Mouse (Mus musculus) embryo, embryonic 9.5 days (tissue): ENCODE data around the gene Shroom3.
A peak's percentile ranks its signal among the peaks of the same experiment; 100 is the strongest.

Experiments used
- DNase-seq: peaks from one replicate; pipeline ENCODE4 v3.0.0-alpha.2; 2017; ENCODE audit errors: extremely low spot score

The Shroom3 gene

GRCm38 (mm10) chr5:92698131-92698836 lies 15.0 kb downstream of the Shroom3 start:
- peak; percentile 71 for DNase-seq

GRCm38 (mm10) chr5:92698837-92699529 lies 15.7 kb downstream of the Shroom3 start:
- peak; percentile 55 for DNase-seq

GRCm38 (mm10) chr5:92701750-92702149 lies 18.5 kb downstream of the Shroom3 start:
- no peak for DNase-seq

DNA sequence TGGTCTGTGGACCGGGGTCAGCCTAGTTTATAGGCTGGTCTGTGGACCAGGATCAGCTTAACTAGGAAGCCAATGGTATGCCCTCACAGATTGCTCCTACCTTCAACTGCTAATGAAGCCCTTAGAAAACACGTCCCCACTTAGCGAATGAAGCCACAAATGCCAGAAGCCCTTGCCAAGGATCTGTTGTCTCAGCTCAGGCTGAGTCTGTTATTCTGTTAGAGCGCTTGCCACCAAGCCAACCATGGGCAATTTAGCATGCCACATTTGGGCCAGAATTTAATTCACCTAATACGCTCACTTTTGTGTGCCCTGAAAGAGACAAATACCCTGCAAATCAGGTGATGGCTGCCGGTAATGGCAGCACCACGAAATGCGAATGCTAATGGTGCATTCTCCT lies 20.4 kb downstream of the Shroom3 start:
- no peak for DNase-seq

DNA sequence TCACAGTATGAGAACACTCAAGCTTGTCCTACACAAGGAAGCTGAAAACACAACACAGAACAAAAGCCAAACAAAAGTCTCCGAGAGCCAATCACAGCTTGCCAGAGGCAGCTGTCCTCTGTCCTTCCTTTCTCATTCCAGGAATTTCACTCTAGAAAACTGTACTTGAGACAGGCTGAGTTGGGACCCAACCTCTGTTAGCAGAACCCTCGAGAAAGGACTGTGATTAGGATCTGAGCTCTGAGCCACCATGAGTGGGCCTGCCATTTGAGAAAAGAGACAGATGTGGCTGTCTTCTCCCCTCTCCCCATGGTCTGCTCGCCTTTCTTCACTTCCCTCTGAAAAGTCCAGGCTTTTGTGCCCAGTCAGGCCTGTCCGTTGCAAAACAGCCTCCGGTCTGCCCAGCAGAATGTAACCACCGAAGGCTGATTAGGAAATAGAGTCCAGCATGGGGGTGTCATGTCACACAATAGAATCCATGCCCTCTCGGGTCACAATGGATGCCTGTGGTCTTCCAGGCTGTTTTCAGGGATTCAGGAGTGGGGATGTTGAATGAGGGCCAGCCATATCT lies 24.8 kb downstream of the Shroom3 start:
- no peak for DNase-seq

DNA sequence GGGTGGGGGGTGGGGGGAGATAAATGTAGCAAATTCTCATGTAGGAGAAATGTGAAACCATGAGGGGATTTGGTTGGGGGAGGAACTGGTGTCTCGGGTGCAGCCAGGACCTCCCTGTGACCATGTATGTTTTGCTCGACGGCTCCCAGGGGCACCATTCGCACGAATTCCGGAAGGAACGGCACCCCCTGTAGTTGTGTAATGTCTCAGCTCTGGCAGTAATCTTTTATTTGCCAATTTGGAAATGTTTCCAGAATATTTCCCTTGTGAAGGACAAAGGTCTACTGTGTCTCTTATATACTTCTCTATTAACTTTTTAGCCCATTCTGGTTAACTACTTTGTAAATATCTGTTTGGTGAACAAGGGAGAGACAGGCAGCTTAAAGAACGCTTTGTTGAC lies 27.5 kb downstream of the Shroom3 start:
- no peak for DNase-seq

GRCm38 (mm10) chr5:92711666-92712290 lies 28.5 kb downstream of the Shroom3 start:
- no peak for DNase-seq

DNA sequence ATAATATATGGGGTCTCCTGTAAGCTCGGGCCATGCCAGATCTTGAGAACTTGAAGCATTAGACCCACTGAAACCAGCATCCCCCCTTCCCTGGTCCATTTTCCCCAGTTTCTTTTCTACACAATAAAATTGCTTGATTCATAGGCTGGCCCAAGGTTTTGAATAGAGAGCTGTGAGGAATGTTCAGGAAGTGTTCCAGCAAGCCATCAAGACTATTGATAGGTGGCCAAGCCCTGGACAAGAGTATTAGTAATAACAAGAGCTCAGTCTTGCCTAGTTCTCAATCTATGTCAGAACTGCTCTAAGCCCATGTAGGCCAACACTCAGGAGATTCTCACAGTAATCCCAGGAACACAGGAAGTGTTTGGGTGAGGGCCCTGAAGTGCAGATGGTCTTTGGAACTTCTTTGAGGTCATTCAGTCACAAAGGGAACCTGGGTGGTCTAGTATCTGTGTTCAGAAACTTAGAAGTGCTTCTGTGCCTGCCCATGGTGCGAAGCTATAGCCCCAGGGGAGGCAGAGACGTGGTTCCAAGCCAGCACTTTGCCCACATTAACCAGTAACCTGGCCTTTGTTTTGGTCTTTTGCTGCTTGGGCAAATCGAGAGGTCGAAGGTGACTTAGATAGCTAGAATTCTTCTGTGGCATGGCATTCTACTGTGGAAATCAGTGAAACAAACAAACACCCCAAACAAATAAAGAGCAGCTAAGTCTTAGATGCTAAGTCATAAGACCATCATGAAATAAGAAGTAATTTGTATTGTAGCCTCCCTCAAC lies 29.6 kb downstream of the Shroom3 start:
- no peak for DNase-seq

DNA sequence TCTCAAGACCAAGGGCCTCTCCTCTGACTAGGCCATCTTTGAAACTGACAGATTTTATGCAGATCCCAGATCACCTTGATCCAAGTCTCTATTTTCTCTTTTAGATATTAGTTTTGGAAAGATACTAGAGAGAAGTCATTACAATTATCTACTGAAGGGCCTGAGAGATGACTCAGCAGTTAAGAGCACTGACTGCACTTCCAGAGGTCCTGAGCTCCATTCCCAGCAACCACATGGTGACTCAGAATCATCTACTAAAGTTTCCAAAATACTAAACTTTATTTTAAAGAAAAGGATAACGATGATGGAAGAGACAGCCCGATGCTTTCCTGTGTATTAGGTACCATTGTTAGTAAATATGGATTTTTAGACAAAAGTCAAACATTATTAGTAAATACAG lies 31.7 kb downstream of the Shroom3 start:
- no peak for DNase-seq

GRCm38 (mm10) chr5:92715319-92715718 lies 32.1 kb downstream of the Shroom3 start:
- no peak for DNase-seq

- no peak for DNase-seq
These were observed 32.7 kb downstream of the Shroom3 start for GRCm38 (mm10) chr5:92715890-92716289.

DNA sequence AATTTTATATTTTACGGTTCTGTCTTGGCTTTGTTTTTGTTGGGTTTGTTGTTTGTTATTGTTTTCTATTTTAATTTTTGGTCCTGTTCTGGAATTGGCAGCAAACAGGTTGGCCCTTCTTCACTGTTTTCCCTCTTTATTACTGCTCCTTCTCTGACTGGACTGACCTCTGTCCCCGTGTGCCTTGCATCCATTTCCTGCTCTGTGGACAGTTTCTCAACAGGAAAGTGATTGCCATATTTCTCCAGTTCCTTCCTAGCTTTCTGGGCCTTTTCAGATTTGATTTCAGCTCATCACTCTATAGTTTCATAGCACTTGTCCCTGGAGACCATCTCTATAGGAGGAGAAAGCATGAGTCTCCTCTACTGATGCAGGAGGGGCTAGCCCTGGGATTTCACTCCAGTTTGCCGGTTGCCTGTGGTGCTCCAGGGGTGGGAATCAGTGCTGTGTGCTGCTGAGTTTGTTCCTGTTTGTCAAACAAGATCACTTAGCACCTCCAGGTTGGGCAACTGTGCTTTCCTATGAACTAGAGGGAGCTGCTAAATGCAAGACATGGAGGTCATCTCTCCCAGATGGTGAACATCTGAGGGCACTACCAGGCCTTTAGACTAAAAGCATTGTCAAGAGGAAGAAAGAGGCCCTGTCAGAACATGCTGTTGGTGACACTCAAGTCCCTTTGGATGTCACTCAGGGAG lies 34.6 kb downstream of the Shroom3 start:
- DNase-seq: no peak

DNA sequence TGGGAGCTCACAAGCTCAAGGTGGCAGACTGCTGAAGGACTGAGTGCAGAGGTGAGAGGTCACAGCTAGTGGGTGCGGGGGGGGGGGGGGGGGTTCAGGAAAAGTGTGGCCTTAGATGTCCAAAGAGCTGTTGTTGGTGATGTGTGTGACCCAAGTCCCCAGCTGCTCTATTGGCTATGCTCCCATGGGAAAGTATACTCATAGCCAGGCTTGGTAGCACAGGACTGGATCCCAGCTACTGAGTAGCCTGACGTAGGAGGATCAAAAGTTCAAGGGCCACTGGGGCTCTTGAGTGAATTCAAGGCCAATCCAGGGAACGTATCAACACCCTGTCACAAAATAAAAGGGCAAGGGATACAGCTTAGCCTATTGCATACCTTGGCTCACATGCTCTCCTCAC lies 35.6 kb downstream of the Shroom3 start:
- DNase-seq: no peak

DNA sequence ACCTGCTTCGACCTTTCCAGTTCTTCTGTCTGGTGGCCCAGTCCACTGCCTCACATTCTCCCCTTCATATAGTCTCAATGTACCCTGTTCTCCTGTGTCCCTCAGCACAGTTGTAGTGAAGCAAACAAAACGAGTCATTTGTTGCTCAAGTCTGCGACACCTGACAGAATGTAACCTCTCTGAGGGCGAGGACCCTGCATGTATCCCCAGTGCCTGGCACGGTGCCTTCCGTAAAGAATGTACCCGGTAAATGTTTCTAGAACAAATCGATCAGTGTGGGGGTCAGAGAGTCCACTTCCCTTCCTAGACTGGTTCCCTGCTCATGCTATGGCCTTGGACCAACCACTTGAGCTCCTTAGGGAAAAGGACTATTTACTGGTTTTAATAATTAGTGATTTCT lies 38.4 kb downstream of the Shroom3 start:
- no peak for DNase-seq

- DNase-seq: peak; percentile 54
These were observed 42.7 kb downstream of the Shroom3 start for GRCm38 (mm10) chr5:92725935-92726334.

GRCm38 (mm10) chr5:92728252-92728828 lies 45.1 kb downstream of the Shroom3 start:
- peak; percentile 39 for DNase-seq

GRCm38 (mm10) chr5:92729221-92729620 lies 46.0 kb downstream of the Shroom3 start:
- DNase-seq: no peak

GRCm38 (mm10) chr5:92741802-92742201 lies 58.6 kb downstream of the Shroom3 start:
- no peak for DNase-seq

DNA sequence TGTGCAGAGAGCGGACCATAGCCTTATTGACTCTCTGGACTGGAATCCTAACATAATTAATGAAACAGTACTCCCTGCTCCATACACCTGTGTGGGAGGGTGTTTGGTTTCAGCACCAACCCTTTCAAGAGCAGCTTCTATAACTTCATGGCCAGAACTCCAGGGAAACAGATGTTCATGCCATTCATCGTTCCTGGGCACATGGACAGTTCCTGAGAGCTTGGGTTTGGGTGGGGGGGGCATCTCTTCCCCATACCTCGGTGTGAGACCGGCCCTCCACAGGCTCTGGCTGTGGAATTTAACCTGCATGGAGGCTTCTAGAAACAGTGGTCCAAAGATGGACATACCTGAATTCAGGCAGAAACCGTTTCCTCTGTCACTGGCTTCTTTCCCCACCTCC lies 59.5 kb downstream of the Shroom3 start:
- no peak for DNase-seq

DNA sequence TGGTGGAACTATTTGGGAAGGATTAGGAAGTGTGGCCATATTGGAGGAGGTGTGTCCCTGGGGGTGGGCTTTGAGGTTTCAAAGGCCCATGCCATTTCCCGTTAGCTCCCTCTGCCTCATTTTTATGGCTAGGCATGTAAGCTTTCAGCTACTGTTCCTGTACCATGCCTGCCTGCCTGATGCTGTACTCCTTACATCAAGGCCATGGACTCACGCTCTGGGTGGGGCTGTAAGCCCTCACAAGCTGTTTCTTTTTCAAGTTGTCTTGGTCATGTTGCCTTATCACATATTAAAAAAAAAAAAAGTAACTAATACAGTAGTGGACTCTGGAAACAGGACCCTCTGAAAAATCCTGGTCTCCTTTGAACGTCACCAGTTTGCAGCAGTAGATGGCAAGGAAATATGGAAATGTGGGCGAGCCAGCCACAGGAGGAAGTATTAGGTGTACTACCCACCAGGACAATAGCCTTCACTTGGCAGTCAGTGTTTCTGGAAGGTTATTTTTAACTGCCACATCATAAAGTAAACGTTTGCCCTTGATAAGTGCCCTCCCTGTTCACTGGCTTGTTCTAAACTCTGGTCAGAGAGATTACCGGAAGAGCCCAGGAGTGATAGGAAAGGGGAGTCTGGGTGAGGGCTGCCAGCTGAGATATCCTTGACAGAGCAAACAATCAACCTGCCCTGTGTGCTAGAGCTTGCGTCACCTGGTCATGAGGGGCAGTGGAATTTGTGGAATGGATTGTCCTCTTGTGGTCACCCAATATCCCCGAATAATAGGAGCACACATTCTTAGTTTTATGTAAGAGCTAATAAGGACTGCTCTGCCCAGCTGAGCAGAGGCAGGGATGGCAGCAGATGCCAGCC lies 62.4 kb downstream of the Shroom3 start:
- no peak for DNase-seq
